Mouse (Mus musculus) kidney, adult 10 weeks (tissue): ENCODE measurements around the gene AC124502.3. TPM values are rescaled to one million over a fixed set of nuclear protein-coding genes. Genes with fewer than 3 reads are reported as not detected.

ENCODE experiments used
- polyA plus RNA-seq: library from polyadenylated mRNA; stranded (reverse); fragments of 350-450 nt; fragmentation: Illumina TruSeq; extraction: RNeasy Lipid Tissue Mini Kit (QIAGEN cat#74804); gene quantifications from one replicate; pipeline ENCODE4 v1.2.3, GENCODE M21; 2014; ENCODE audit warnings: low read depth, low replicate concordance

Gene AC124502.3
- 0.85 TPM for polyA plus RNA-seq

DNA sequence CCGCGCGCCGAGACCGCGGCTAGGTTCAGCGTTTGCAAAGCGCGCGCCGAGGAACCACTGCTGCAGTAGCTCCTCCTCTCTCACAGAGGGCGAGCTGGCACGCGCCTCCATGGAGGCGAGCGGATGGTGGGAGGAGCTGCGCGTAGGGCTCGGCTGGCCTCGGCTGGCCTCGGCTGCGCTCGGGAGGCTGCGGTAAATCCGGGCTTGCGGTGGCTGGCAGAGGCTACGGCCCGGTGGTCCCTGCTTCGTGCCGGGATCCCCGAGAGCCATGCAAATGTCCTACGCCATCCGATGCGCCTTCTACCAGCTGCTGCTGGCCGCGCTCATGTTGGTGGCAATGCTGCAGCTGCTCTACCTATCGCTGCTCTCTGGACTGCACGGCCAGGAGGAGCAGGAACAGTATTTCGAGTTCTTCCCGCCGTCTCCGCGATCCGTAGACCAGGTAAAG lies at the start of gene AC124502.3, which contains the start of gene B4gat1:
Gene AC124502.3, plus strand, starts transcription at position 183 of the 448 bp plus-strand sequence.
Gene B4gat1, plus strand, starts transcription at position 118 of the 448 bp plus-strand sequence.

DNA sequence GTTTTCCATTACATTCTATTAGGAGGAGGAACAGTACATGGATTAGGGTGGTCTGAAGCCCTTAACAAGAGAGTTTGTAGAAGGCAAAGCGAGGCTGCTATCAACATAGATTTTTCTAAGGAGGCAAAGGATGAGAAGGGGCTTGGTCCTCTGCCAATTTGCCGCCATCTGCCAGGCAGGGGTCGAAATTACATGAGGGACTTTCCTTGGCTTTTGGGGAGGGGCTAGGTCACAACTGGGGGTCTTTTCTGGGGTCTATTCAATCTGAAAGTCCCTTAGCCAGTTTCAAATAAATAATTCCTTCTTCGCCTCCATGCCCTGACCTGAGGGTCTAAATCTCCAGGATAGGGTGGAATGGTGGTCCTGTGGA lies 48.5 kb upstream of the AC124502.3 start, which contains the start of gene Npas4:
Gene Npas4, minus strand, starts transcription at position 61 of the 370 bp plus-strand sequence.

DNA sequence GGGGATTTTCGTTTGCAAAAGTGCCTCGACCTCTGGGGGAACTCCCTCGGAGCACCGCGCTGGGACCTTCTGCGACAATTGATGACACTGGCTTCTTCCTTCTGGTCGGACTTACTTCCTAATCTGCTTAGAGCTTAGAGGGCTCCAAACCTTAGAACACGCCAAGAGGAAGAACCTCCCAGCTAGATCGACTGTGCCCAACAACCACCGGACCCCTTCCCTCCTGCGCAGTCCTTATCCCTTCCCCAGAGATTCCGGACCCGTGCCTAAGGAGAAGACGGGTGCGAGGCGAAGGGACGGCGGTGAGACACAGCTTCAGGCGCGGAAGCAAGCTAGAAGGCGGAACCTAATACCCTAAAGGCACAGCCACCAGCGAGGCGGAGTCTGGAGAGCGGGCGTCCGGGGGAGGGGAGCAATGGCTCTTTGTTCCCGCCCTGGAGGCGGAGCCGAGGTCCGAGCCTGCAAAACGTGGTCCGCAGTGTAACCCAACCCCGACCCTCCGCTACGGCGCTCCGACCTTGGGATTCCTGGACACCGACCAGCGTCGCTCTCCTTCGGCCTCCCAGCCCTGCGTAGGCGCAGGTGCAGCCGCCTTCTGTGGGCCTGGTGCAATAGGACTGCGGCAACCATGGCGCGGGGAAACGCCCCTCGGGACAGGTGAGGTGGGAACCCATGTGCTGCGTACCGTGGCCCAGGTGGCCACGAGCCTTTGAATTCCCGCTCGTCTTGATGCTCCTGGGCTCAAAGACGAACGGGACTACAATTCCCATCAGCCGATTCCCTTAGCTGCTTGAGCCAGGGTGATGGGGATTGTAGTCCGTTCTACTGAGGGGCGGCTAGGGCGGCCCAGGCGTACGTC lies 14.8 kb upstream of the AC124502.3 start, which contains the start of gene Slc29a2:
Gene Slc29a2, plus strand, starts transcription at position 240 of the 859 bp plus-strand sequence.

DNA sequence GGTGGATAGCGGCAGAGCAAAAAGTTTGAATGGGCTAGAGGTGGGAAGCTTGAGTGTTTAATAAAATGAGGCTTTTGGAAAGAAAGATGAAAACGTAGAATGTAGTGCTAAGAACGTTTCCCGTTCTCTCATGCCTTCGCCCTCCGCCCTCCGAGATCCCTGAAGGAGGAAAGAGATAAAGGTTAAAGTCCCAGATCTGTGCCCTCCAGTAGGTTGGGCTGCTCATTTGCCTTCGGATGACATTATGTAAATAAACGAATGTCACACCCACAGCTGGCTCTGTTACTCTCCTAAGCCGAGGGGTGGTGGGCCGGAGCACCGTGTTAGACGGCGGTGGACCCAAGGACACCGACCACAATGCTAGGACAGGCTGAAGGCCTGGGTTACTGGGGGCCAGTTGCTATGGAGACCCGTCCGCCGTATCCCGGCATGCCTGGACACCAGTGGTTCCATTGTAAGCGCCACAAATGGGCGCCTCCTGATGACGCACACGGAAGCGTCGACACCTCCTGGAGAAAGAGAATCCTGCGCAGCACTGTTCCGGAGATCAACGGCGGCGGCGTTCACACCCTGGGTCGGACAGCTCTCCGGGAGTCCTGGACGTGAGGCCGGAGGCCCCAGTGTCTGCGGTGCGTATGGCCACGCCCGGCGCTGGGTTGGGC lies 2.3 kb downstream of the AC124502.3 start, which contains the start of gene Brms1:
Gene Brms1, plus strand, starts transcription at position 493 of the 662 bp plus-strand sequence.

DNA sequence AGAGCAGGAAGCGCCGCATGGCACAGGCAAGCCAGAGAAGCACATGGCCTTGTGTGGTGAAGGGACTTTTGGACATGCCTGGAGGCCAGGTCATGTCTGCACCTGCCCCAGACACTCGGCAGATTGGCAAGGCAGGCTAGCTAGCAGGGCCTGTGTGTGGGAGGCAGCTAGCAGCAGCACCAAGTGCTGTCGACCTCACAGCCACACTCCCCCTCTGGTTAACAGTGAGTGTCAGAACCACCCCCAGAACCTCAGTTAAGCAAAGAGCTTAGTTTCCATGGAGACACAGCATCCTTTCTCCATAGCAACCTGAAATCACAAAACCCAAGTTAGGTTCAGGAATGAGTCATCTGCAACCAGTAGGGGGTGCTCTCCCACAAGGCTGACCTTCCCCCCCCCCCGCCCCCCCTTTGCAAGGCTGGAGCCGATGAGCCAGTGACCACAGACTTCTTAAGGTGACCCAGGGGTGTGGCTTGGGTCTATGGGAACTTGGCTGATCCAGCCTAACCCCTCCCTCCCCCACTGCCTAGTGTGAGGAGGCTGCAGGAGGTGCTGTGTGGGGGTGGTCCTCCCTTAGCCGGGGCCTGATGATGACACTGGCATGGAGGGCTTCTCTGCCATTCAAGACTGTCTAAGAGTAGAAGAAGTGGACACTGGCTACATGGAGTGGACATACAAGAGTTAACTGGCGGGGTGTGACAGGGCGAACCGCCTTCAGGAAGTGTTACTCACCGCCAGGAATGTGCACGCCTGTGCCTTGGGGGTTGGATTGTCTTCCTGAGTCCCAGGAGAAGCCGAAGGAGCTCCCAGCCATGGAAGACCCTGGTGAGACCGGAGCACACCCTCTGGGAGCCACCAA lies 11.6 kb downstream of the AC124502.3 start, which contains the start of gene Rin1:
Gene Rin1, plus strand, starts transcription at position 435 of the 859 bp plus-strand sequence.

DNA sequence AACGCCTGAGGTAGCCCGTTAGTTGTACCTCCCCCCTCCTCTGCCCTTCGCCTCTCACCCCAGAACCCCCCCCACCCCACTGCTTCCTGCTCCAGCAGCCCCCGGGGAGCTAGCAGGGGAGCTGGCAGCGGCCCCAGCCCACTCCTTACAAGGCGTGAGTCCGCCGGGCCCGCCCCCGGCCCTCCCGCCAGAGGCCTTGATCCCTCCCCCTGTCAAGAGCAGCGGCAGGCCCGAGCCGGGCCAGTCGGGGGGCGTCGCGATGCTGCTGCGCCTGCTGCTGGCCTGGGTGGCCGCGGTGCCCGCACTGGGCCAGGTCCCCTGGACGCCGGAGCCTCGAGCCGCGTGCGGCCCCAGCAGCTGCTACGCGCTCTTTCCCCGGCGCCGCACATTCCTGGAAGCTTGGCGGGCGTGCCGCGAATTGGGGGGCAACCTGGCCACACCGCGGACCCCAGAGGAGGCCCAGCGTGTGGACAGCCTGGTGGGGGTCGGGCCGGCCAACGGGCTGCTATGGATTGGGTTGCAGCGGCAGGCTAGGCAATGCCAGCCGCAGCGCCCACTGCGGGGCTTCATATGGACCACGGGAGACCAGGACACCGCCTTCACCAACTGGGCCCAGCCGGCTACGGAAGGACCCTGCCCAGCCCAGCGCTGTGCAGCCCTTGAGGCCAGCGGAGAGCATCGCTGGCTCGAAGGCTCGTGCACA lies 29.3 kb downstream of the AC124502.3 start, which contains the start of gene Cd248:
Gene Cd248, plus strand, starts transcription at position 212 of the 703 bp plus-strand sequence.

DNA sequence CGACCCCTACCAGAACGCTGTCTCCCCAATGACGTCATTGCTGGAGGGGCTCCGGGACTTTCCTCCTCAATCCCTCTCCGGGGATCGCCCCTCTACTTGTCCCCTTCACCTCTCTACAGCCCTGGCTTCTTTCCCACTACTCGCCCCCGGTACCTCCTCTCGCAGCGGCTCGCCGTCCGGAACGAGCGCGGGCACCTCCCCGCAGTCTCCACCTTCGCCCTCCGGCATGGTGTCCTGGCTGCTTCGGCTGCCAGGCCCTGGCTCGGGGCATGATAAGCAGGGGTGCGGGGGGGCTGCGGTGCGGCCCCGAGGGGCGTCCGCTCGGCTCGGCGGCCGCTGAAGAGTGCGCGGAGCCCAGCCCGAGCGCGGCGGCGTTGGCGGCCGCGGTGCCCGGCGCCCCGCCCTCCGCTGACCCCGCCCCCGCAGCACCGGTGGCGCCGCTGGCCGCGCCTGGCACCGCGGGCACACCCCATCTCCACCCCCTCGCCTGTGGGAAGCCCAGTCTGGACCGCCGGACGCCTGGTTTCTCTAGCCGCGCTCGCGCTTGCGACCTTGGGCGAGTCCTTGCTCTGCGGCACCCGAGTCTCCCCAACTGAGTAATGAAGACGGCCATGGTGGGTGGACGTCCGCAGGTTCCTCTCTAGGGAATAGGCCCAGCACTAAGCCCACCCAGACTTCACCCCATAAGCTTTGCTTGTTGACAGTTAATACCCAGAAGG lies 46.6 kb downstream of the AC124502.3 start, which contains the start of gene Tmem151a:
Gene Tmem151a, minus strand, starts transcription at position 387 of the 719 bp plus-strand sequence.

DNA sequence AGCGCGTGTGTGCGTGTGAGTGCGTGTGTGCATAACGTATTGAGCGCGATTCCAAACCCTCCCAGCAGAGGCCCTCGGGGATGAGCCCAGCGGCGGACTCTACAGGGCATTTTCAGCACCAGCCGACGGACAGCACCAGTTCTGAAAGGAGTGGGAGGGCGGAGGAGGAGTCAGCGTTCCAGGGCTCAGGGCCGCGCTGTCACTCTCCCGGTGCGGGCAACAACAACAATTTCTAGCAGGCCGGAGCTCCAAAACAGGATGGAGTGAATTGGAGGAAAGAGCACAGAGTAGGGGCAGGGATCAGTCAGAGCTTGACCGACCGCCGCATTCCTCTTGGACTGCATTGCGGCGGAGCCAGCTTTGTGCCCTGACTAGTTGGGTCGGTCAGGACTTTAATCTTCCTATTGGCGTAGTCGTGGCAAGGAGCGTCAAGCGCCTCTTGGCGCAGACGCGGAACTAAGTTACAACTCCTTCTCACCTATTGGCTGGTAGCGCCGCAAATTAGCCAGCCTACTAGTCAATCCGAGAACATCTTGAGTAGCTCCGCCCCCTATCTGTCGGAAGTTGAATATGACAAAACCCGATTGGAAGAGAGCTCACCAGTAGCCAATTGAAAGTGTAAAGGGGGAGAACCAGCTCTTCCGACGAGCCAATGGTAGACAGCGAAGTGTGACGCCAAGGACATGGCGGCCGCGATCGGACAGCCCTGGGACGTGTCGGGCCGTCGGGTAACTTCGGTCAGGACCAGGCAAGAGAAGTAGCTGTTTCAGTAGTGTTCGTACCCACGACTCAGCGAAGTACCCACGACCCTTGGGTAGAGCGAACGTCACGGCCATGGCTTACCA lies 49.4 kb downstream of the AC124502.3 start, which contains the start of gene Yif1a:
Gene Yif1a, plus strand, starts transcription at position 655 of the 845 bp plus-strand sequence.

DNA sequence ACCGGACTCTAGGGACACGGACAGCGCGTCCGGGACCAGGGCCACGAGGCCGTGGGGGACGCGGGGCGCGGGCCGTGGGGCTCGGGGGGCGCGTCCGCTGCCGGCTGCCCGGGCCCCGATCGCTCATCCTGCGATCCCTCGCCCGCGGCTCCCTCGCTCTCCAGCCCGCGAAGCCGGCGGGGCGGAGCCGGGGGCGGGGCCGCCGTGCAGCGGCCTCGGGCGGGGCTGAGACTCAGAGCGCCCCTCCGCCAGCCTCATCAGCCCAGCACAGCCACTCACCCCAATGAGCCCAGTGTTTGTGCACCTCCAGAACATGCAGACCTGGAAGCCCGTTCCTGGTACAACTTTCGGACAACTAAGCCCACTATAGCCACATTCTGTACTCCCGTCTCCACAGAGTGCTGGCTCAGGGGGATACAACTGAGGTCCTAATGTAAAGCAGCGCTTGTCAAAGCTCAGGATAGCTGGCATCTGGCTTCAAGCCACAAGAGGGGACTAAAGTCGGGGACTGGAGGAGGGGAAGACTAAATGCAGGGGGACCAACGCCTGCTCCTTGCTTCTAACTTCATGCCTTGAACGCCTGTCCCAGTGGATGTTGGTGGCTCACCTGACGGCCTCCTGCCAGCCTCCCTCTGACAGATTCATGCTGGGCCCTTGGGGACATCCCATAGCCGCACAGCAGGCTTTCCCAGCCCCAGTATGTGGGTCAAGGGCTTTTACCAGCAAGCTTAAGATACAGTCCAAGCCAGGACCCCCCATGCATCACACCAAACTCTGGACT lies 59.9 kb downstream of the AC124502.3 start, which contains the start of gene Cnih2:
Gene Cnih2, minus strand, starts transcription at position 159 of the 781 bp plus-strand sequence.

Other genes starting within 250 kb of the AC124502.3 start
- 8.5 TPM for gene Rbm4, start 245.0 kb upstream of the AC124502.3 start, polyA plus RNA-seq
- 15.8 TPM for gene Gm21992, start 227.3 kb upstream of the AC124502.3 start, polyA plus RNA-seq
- gene Rbm14, start 227.3 kb upstream of the AC124502.3 start, polyA plus RNA-seq = 5.0 TPM
- 1.3 TPM for gene Ccs, start 199.6 kb upstream of the AC124502.3 start, polyA plus RNA-seq
- gene Ccdc87, start 199.5 kb upstream of the AC124502.3 start, polyA plus RNA-seq = 0.12 TPM
- 29.8 TPM for gene Ctsf, start 183.8 kb upstream of the AC124502.3 start, polyA plus RNA-seq
- not detected for gene Actn3, start 161.0 kb upstream of the AC124502.3 start, polyA plus RNA-seq
- 18.3 TPM for gene Zdhhc24, start 160.2 kb upstream of the AC124502.3 start, polyA plus RNA-seq
- gene Bbs1, start 132.3 kb upstream of the AC124502.3 start, polyA plus RNA-seq = 6.8 TPM
- 1.1 TPM for gene Dpp3, start 110.6 kb upstream of the AC124502.3 start, polyA plus RNA-seq
- 0.44 TPM for gene Peli3, start 95.8 kb upstream of the AC124502.3 start, polyA plus RNA-seq
- gene Mrpl11, start 76.7 kb upstream of the AC124502.3 start, polyA plus RNA-seq = 20.5 TPM
- not detected for gene Npas4, start 48.6 kb upstream of the AC124502.3 start, polyA plus RNA-seq
- not detected for gene Slc29a2, start 15.0 kb upstream of the AC124502.3 start, polyA plus RNA-seq
- 26.8 TPM for gene B4gat1, start 65 bp upstream of the AC124502.3 start, polyA plus RNA-seq
- not detected for gene Brms1, start 2.5 kb downstream of the AC124502.3 start, polyA plus RNA-seq
- 0.16 TPM for gene Rin1, start 11.6 kb downstream of the AC124502.3 start, polyA plus RNA-seq
- 0.20 TPM for gene Cd248, start 29.2 kb downstream of the AC124502.3 start, polyA plus RNA-seq
- gene Tmem151a, start 46.6 kb downstream of the AC124502.3 start, polyA plus RNA-seq = not detected
- gene Yif1a, start 49.6 kb downstream of the AC124502.3 start, polyA plus RNA-seq = 28.2 TPM
- not detected for gene Cnih2, start 59.6 kb downstream of the AC124502.3 start, polyA plus RNA-seq
- 2.5 TPM for gene Rab1b, start 68.2 kb downstream of the AC124502.3 start, polyA plus RNA-seq
- gene Klc2, start 79.7 kb downstream of the AC124502.3 start, polyA plus RNA-seq = 1.9 TPM
- gene Pacs1, start 234.2 kb downstream of the AC124502.3 start, polyA plus RNA-seq = 3.7 TPM